Mouse (Mus musculus) brown adipose tissue, adult 24 weeks (tissue): ENCODE measurements around the gene Olfr1110. TPM values are rescaled to one million over a fixed set of nuclear protein-coding genes. Genes with fewer than 3 reads are reported as not detected.
"Not testable (repeated sequence)": the region's sequence is repeated elsewhere in the genome, so short reads cannot be mapped to it uniquely, and the experiment has no call there.

Source experiments
- H3K27ac ChIP-seq: fragments of 200-500 bp; replicated peaks from 2 replicates; pipeline ENCODE4 v1.5.1; 2012; ENCODE audit warnings: low read depth, mild to moderate bottlenecking, low read length
- H3K4me1 ChIP-seq: fragments of 200-500 bp; 2 replicates; pipeline ENCODE4 v1.6.1; 2012; ENCODE audit warnings: low read length, mixed read lengths; ENCODE audit not compliant: control insufficient read depth, insufficient read depth, insufficient read length
- H3K4me3 ChIP-seq: fragments of 200-500 bp; 2 replicates; pipeline ENCODE4 v1.5.1; 2012; ENCODE audit warnings: low read depth, mild to moderate bottlenecking, low read length, moderate library complexity; ENCODE audit not compliant: insufficient read depth
- polyA plus RNA-seq: library from polyadenylated mRNA; stranded (reverse); fragments of >200 nt; gene quantifications from 2 replicates; pipeline ENCODE4 v1.2.4, GENCODE M21; 2012; ENCODE audit not compliant: missing spikeins, insufficient read depth, insufficient read length

Olfr1110 gene
- polyA plus RNA-seq = not detected in 2 replicates

DNA sequence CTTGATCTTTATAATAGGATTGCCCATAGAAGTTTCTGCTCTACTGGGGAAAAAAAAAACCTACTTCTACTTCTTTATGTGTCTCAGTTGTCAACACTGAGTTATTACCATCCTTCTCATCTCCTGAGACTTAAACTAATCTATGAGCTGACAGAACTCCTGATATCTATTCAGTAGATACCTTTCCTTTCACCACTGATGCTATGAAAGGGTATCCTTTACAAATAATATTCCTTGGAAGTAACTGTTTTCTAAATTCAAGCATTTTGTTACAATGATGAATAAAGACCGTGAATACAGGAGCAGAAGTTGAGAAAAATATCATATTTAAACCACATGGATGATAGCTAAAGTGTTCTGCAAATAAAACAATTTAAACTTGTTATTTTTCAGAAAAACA is at the start of gene Olfr1110:
TSS of gene Olfr1110 (minus strand) at position 101 of the 400 bp plus-strand sequence.
- Histone ChIP-seq H3K27ac (no peak within 1 kb of the TSS), H3K4me1 (no peaks in the 10 kb centered on the region), H3K4me3 (no peak within 1 kb of the TSS)

DNA sequence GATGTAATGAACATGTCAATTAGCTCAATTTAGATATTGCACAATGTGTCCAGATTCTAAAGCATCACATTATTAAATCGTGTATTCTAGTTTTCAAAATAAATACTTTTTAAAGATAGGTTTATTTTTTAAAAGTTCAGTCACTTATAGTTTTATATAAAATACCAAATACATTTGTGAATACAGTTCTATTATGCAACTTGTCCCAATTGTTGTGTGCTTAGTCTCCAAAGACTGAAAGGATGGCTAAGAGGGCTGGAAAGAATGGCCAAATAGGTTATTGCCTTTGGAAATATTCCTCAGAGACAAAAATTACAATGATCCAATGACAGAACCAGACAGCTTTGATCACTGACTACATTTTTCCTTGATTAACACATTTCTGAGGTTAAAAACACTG is 47.4 kb upstream of the Olfr1110 start, which contains the start of gene Olfr1112:
TSS of gene Olfr1112 (plus strand) at position 301 of the 400 bp plus-strand sequence.
- H3K27ac ChIP-seq = no peak within 1 kb of the TSS
- no peaks in the 10 kb centered on the region for H3K4me1 ChIP-seq
- no peak within 1 kb of the TSS for H3K4me3 ChIP-seq

DNA sequence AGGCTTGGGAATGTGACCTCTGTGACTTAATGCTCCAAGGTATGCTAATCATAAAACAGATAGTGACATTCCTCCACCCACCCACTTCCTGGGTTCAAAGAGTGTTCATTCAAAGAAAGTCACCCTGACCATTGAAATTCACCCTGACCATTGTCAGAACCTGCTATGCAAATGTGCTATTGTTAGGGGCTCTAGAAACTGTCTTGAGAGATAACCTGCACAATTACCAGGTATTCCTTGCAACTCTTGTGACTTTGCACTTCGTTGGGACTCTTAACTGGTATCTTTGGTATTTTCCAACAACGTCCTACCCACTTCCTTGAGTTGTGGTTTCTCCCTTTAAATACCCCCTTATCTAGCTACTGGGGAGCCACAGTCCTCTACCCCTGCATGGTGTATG is 27.6 kb upstream of the Olfr1110 start:
- not testable (repeated sequence) for H3K27ac ChIP-seq, H3K4me3 ChIP-seq

DNA sequence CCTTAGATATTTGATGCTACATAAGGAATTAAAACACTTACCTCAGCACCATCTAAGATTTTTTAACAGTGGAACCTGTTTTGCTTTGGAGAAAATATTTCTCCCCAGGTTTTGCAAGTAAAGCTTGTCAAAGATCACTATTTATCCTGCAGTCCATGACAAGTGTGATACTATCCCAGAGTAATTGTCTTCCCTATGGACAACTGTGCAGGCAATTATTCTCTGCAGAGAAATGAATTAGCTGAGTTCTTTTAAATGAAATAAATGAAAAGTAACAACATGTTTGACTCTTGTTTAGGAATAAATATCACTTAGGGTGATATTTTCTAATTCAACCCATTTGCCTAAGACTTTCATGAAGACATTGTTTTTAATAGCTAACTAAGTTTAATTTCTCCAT is 12.4 kb upstream of the Olfr1110 start, which contains the start of gene Olfr1111:
TSS of gene Olfr1111 (minus strand) at position 101 of the 400 bp plus-strand sequence.
- H3K4me3 ChIP-seq = no peak within 1 kb of the TSS
- H3K27ac ChIP-seq = no peak within 1 kb of the TSS
- no peaks in the 10 kb centered on the region for H3K4me1 ChIP-seq

More for the DNA sequence above, 27.6 kb upstream of the Olfr1110 start:
- not testable (repeated sequence) for H3K4me1 ChIP-seq

DNA sequence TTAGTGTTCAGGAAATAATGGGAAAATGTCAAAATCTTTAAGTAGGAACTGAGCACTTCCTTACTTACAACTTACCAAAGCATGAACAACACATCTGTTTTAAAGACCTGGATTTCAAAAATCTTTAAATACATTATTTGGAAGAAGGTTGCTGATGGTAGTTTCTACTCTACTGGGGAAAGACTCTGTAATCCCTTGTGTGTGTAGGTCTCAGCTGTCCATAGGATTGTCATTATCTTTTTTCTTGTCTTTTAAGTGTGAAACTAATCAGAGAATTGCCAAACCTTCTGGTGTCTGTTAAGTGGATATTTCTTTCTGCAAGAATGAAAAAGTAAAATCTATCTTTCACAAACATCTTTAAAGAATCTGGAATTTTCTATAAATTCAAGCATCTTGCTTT is 25.6 kb downstream of the Olfr1110 start, which contains the start of gene Olfr259:
TSS of gene Olfr259 (minus strand) at position 101 of the 400 bp plus-strand sequence.
- no peaks in the 10 kb centered on the region for H3K4me1 ChIP-seq
- H3K27ac ChIP-seq = no peak within 1 kb of the TSS
- H3K4me3 ChIP-seq = no peak within 1 kb of the TSS

DNA sequence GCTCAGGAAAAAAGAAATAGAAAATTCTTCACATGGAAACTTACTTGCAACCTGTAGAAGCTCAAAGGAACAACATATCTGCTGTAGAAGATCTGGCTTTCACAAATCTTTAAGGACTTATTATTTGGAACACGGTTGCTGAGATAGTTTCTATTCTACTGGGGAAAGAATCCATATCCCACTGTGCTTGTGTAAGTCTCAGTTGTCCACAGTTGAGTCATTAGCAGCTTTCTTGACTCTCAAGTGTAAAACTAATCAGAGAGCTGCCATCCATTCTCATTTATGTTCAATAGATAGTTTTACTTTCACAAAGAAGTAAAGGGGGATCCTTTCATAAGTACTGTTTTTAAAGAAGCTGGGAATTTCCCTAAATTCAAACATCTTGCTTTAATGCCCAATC is 44.2 kb downstream of the Olfr1110 start, which contains the start of gene Olfr1109:
TSS of gene Olfr1109 (minus strand) at position 101 of the 400 bp plus-strand sequence.
- no peaks in the 10 kb centered on the region for H3K4me1 ChIP-seq
- no peak within 1 kb of the TSS for H3K4me3 ChIP-seq
- H3K27ac ChIP-seq = no peak within 1 kb of the TSS

Other genes starting within 250 kb of the Olfr1110 start
- gene Olfr1097, start 248.1 kb downstream of the Olfr1110 start, polyA plus RNA-seq = not detected in 2 replicates
- gene Olfr1098, start 215.8 kb downstream of the Olfr1110 start, polyA plus RNA-seq = not detected in 2 replicates
- not detected in 2 replicates for gene Olfr1099, start 179.6 kb downstream of the Olfr1110 start, polyA plus RNA-seq
- not detected in 2 replicates for gene Olfr1100, start 160.3 kb downstream of the Olfr1110 start, polyA plus RNA-seq
- gene Olfr1101, start 149.1 kb downstream of the Olfr1110 start, polyA plus RNA-seq = not detected in 2 replicates
- gene Olfr1102, start 141.9 kb downstream of the Olfr1110 start, polyA plus RNA-seq = not detected in 2 replicates
- not detected in 2 replicates for gene Olfr1104, start 113.2 kb downstream of the Olfr1110 start, polyA plus RNA-seq
- not detected in 2 replicates for gene Olfr1105, start 103.8 kb downstream of the Olfr1110 start, polyA plus RNA-seq
- not detected in 2 replicates for gene Olfr1106, start 88.0 kb downstream of the Olfr1110 start, polyA plus RNA-seq
- gene Olfr1107, start 64.5 kb downstream of the Olfr1110 start, polyA plus RNA-seq = not detected in 2 replicates
- not detected in 2 replicates for gene Olfr1109, start 44.3 kb downstream of the Olfr1110 start, polyA plus RNA-seq
- not detected in 2 replicates for gene Olfr259, start 25.7 kb downstream of the Olfr1110 start, polyA plus RNA-seq
- not detected in 2 replicates for gene Olfr1111, start 12.3 kb upstream of the Olfr1110 start, polyA plus RNA-seq
- not detected in 2 replicates for gene Olfr1112, start 47.5 kb upstream of the Olfr1110 start, polyA plus RNA-seq
- not detected in 2 replicates for gene Olfr1113, start 68.7 kb upstream of the Olfr1110 start, polyA plus RNA-seq
- not detected in 2 replicates for gene Olfr1115, start 107.7 kb upstream of the Olfr1110 start, polyA plus RNA-seq
- gene Olfr1116, start 127.2 kb upstream of the Olfr1110 start, polyA plus RNA-seq = not detected in 2 replicates
- not detected in 2 replicates for gene Olfr1118, start 167.3 kb upstream of the Olfr1110 start, polyA plus RNA-seq
- not detected in 2 replicates for gene Olfr1120, start 214.5 kb upstream of the Olfr1110 start, polyA plus RNA-seq
- gene Olfr1121, start 229.6 kb upstream of the Olfr1110 start, polyA plus RNA-seq = not detected in 2 replicates
- gene Olfr1122, start 245.5 kb upstream of the Olfr1110 start, polyA plus RNA-seq = not detected in 2 replicates